Mouse (Mus musculus): ENCODE results near the gene Cep152.

Gene Cep152

DNA sequence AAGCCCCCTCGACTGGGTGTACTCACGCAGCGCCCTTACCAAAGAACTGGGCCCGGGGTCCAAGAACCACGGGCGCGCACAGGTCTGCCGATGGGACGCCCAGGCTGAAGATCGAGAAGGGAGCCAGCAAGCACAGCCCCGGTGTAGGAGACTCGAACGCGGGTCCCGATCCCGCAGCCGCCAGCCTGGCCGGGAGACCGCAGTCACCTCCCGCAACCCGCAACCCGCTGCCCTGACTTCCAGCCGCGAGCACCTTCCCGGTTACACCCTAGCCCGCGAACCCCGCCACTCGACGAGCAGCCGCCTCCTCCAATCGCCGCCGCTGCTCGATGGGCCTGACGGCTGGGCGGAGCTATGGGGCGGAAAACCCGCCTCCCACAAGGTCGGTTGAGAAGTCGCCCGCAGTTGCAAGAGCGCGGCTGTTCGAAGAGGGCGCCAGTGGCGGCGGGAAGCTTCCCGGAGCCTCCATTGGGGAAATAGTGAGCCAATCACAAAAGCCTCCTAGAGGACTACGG is at the start of gene Cep152:
Cep152 (minus strand) TSS at position 277 of the 515 bp plus-strand sequence.
- DNase-seq (ENCODE audit: low spot score in 2 of 2), result peak; percentile 93 to 98

- DNase-seq (ENCODE audit: low spot score in 2 of 2), result peak; percentile 78 to 85
These were observed 48.2 kb upstream of the Cep152 start, which contains the start of gene Eid1 for GRCm38 (mm10) chr2:125672957-125673631. Gene Eid1, plus strand, starts transcription at chr2:125673095.

- DNase-seq (ENCODE audit: low spot score in 2 of 2), result peak in 1 of 2 experiments; percentile 44
These were observed 47.6 kb upstream of the Cep152 start for GRCm38 (mm10) chr2:125672568-125672956.

DNA sequence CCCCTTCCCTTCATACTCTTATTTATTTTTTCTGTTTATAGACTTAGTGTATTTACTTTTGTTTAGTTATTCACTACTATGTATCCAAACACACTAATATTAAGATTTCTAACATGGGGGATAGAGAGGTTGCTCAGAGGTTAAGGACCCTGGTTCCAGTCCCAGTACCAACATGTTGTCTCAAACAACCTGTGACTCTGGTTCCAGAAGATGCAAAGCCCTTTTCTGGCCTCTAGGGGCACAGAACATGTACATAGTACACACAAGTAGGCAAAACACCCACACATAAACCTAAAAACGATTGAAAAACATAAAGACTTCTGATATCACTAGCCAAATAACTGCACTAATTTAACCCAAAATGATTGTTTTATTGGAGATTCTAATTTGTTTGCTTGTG is 45.9 kb upstream of the Cep152 start:
- peak in 1 of 2 experiments; percentile 43 for DNase-seq (ENCODE audit: low spot score in 2 of 2)

DNA sequence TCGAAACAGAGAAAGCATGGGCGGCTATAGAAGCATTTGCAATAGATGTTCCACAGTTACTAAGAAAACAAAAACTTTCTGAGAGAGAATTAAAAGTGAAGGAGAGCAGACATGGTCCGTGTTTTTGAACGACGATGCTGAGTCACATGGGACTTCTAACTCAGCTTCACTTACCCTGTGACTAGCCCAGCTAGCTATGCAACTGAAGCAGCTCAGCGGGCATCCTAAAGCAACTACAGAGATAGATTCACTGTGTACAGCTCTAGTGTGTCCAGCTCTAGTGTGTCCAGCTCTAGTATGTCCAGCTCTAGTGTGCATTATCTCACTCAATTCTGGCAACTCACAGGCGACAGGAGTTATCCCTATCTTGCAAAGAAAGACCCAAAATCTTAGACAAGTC is 42.8 kb upstream of the Cep152 start:
- DNase-seq (ENCODE audit: low spot score in 2 of 2), result peak in 1 of 2 experiments; percentile 20

GRCm38 (mm10) chr2:125667184-125667583 is 42.3 kb upstream of the Cep152 start:
- DNase-seq (ENCODE audit: low spot score in 2 of 2), result no peak

DNA sequence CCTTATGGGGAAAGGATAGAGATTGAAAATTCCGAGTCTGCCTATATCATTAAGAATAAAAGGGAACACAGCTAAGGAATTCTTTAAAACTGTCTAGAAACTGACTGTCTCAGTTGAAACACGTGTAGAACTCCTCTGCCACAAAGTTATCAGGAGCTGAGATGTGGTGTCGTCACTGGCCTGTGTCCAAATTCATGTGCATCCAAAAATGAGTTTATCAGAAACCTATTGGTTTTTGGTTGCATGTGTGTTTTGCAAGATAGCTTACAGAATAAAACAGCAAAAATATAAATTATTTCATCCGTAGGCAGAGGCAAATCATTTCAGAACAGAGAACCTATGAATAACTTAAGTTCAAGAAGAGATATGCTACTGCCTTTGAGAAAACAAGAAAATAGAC is 41.8 kb upstream of the Cep152 start:
- DNase-seq (ENCODE audit: low spot score in 2 of 2), result peak; percentile 26 to 70

DNA sequence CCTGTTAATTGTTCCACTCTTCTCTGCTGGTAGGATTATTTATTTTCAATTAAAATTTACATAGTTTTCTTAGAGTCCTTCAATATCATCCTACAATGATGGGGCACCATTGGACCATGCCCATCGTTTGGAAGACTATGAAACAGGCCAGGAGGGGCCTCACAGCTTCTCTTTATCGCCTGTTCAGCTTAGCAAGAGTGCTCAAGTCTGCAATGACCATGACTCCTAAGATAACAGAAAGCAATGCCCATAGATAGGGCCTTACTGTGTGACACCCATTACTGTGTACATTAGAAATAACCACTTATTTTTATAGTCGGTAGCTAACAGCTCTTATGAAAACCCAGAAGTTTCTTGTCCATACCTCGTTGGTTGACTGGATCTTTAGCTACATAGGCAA is 41.0 kb upstream of the Cep152 start:
- DNase-seq (ENCODE audit: low spot score in 2 of 2), result no peak

DNA sequence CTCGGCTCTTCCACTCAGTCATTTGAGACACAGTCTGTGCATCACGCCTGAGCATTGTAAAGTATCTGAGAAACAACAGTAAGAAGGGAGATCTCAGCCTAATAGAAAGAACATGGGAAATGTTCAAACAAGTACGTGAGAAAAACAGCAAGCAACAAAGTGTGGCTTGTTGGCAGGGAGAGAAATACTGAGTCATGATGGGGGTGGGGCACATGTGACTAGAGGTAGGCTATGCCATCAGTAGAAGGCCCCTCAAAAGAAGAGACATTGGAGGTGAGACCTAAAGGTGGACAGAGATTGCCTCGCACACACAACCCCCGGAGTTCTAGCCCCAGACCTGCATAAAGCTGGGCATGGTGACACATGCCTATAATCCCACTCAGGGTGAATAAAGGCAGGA is 40.3 kb upstream of the Cep152 start:
- peak; percentile 22 to 46 for DNase-seq (ENCODE audit: low spot score in 2 of 2)

GRCm38 (mm10) chr2:125662517-125662916 is 37.6 kb upstream of the Cep152 start:
- no peak for DNase-seq (ENCODE audit: low spot score in 2 of 2)

GRCm38 (mm10) chr2:125661156-125661555 is 36.2 kb upstream of the Cep152 start:
- DNase-seq (ENCODE audit: low spot score in 2 of 2), result peak in 1 of 2 experiments; percentile 14

DNA sequence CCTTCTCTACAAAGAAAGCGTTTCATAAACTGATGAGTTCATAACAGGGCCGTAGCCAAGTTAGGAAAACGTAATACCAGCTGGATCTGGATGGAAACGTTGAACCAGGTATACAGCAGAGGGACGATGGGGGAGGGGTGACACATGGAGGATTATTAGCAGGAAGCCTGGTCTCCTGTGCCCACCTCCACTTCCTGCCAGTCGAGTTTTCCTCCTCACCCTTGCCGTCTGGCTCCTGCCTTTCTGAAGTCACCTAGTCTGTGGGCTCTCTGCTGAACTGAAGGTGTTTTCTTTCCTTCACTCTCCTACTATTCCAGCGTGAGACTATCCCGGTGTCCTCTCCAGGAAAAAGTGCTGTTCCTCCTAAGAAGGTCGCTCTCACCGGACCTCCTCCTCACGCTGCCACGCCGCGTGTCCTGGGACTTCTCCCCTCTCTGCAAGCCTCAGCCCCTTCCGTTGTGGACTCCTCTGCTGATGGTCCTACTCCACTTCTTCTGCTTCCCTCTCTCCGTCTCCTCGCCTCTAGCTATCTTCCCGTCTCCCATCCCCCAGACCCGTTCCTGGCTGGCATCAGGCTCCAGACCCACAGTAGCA is 35.7 kb upstream of the Cep152 start:
- DNase-seq (ENCODE audit: low spot score in 2 of 2), result peak; percentile 18 to 55

DNA sequence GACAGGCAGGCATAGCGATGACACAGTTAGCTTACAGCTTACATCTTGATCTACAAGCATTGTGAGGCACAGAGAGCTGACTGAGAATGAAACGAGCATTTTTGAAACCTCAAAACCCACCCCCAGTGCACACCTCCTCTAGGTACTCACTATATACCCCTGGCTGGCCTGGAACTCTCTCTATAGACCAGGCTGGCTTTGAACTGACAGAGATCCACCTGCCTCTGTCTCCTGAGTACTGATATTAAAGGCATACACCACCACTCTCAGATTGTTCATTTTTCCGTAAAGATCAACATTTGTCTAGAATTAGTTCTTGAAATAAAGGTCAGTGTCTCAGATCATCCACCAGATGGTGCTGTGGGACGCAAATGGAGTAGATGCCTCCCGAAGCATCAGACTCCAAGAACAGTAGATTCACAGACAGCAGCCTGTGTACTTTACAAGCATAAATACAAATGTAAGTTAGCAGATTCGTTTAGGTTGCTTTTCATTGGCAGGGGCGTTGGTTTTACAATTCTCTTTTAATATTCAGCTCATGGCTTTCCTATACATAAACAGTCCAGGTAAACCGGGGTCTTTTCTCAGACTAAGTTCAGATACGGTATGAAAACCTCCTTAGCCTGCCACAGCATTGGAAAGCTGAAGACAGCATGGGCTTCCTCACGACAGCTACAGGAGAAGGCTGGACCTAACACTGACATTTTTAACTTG is 35.1 kb upstream of the Cep152 start:
- DNase-seq (ENCODE audit: low spot score in 2 of 2), result peak; percentile 56 to 82

DNA sequence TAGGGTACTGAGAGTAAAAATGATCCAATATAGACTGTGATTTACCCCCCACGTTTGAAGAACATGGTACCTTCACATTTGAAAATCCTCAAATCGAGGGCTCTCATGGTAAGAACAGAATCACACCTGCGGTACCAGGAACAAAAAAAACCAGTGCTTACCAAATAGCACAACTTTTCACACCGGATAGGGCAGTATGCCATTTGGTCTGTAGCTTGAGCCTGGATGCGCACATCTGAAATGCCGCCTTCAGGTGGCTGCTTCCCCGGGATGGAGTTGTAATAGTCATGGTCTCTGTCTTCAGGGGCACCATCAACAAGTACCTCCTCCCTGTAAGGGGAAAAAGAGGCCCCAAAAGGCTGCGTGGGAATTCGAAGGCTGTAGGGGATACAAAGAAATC is 30.5 kb upstream of the Cep152 start:
- DNase-seq (ENCODE audit: low spot score in 2 of 2), result no peak

- DNase-seq (ENCODE audit: low spot score in 2 of 2), result no peak
These were observed 28.4 kb upstream of the Cep152 start for GRCm38 (mm10) chr2:125653286-125653685.

DNA sequence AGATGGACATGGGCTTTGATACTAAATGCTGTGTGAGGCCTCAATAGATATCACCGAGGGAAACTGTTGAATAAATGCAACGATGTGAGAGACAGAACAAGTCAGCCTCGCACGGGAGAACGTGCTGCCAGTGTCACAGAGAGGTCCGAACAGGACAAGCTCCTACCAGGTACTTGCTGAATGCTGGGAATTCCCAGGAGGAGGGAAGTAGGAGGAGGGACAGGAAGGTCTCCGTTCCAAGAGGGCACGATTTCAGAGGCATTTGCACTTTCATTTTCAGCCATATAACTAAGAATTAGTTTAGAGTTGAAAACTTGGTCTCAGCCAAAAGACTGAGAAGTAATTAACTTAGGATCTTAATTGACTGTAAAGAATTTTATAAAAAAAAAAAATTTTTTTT is 26.6 kb upstream of the Cep152 start:
- no peak for DNase-seq (ENCODE audit: low spot score in 2 of 2)

DNA sequence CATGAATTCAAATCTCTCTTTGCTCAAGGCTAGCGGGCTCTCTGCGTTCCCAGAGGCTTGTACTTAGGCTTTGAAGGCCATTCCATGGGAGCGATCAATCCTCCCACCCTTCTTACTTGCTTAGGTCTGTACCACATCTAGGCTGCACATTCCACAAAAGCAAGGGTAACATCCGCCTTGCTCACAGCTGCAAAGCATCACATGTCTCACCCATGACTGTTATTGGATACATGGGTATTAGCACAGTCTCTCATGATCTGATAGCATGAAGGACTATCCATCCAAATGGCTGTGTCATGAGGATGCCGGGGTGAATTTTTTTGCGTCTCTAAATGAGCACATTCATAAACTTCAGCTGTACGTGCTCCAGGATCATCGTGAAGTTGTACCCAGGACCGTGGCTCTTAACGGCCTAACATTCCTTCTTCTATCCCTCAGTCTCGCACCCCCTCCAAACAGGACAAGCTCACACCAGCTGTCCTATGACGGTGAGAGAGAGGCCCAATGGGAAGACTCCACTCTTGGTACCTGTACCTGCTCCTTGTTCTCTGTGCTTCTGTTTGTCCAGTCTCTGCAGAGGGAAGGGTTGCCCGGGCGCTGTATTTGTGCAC is 25.9 kb upstream of the Cep152 start:
- no peak for DNase-seq (ENCODE audit: low spot score in 2 of 2)

DNA sequence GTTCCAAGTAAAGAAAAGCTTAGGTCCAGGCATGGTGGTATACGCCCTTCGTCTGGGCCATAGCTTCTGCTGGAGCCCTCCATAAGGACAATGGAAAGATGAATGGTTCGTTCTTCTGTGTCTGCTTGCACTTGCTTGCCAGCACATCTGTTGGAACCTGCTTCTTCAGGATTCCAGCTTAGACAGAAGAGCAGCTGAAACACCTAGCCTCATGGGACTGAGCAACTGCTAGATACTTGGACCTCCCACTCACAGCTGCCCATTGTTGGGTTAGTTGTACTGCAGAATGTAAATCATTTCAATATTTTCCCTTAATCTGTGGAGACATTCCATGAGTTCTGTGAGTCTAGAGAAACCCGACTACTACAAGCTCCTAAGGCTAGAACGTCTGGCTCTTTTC is 25.1 kb upstream of the Cep152 start:
- DNase-seq (ENCODE audit: low spot score in 2 of 2), result no peak

DNA sequence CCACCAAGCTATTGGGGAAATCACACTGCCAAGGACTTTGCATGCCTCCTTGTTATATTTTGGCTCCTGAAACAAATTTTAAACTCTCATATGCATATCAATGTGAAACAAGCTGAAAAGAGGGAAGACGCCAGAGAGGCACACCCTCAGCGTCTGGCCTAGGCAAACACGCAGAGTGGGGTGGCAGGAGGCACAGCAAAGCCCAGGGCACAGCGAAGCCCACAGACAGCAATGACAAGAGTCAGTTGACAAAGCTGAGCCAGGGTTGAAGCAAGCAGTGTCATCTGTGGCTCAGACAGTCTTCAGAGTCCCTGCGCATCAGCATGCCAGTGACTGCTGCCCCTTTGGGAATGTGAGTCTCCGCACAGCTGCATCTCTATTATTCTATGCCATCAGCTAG is 20.0 kb upstream of the Cep152 start:
- no peak for DNase-seq (ENCODE audit: low spot score in 2 of 2)

DNA sequence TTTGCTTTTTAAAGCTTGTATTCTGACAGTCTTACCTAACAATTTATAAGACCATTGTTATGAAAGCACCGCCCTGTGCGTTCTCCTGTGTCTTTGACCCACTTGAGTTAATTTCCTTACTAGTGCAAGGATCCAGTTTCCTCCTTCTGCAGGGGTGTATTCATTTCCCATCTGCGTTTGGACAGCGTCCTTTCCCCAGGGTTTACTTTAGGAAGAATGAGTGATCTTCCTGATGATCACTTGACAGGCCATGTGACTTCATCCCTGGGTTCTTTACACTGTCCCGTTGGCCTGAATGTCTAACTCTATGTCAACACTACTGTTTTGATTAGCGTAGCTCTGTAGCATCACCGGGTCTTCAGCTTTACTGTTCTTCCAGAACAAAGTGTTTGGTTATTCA is 12.4 kb upstream of the Cep152 start:
- no peak for DNase-seq (ENCODE audit: low spot score in 2 of 2)

- no peak for DNase-seq (ENCODE audit: low spot score in 2 of 2)
These were observed 5.1 kb upstream of the Cep152 start for GRCm38 (mm10) chr2:125630010-125630409.

DNA sequence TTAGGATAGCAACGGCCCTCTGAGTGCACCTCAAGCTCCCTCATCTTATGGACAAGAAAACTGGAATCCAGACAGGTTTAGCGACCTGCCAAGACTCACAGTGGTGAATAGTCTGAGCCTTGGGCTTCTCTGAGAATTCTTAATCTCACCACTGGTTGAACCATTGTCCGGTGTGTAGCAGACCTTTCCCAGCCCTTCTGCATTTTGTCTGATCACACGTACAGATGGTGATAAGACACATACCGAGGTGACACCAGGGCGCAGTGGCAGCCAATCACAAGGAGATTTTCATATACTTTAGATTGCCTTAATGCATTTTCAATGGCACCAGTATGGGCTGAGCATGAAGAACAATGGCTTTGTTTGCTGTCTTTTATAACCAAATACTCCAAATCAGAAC is 3.6 kb upstream of the Cep152 start:
- no peak for DNase-seq (ENCODE audit: low spot score in 2 of 2)
